Mouse (Mus musculus): ENCODE measurements around the gene Gm21731. TPM values are rescaled to one million over a fixed set of nuclear protein-coding genes. Genes with fewer than 3 reads are reported as not detected.
"Not testable (repeated sequence)": the region's sequence is repeated elsewhere in the genome, so short reads cannot be mapped to it uniquely, and the experiment has no call there.

Gene Gm21731
- total and polyA plus RNA-seq, 2 experiments from 2014 or later = not detected

- ATAC-seq; H3K27me3 ChIP-seq (ENCODE audit: insufficient read depth, low read length); H3K4me1 ChIP-seq (ENCODE audit: insufficient read depth); H3K9ac ChIP-seq; H3K4me2 ChIP-seq (ENCODE audit: low read depth); H3K9me3 ChIP-seq (ENCODE audit: low read length); H3K4me3 ChIP-seq (ENCODE audit: low read depth, low read length); H3K36me3 ChIP-seq (ENCODE audit: insufficient read depth); DNase-seq; H3K27ac ChIP-seq (ENCODE audit: low read depth, low read length): not testable (repeated sequence)
- WGBS = 70% methylated on average over 3 of the region's 3 CpGs
Observed at GRCm38 (mm10) chr13:120259718-120260117, 20.8 kb downstream of the Gm21731 start.

GRCm38 (mm10) chr13:120262870-120263269 is 24.0 kb downstream of the Gm21731 start, which contains the start of gene AF067061:
Gene AF067061, plus strand, starts transcription at chr13:120263114.
- H3K4me1 ChIP-seq (ENCODE audit: insufficient read depth); DNase-seq; H3K9ac ChIP-seq; ATAC-seq; H3K4me3 ChIP-seq (ENCODE audit: low read depth, low read length); H3K36me3 ChIP-seq (ENCODE audit: insufficient read depth); H3K9me3 ChIP-seq (ENCODE audit: low read length); H3K27ac ChIP-seq (ENCODE audit: low read depth, low read length); H3K27me3 ChIP-seq (ENCODE audit: insufficient read depth, low read length); H3K4me2 ChIP-seq (ENCODE audit: low read depth): not testable (repeated sequence)
- 88% methylated on average over 2 of the region's 2 CpGs for WGBS

- 30% methylated on average over 2 of the region's 2 CpGs for WGBS
- not testable (repeated sequence) for DNase-seq, ATAC-seq
Observed at GRCm38 (mm10) chr13:120277837-120278236, 38.9 kb downstream of the Gm21731 start.

GRCm38 (mm10) chr13:120278784-120279183 is 39.9 kb downstream of the Gm21731 start:
- no peaks in the 10 kb centered on the region for H3K27me3 ChIP-seq (ENCODE audit: insufficient read depth, low read length)
- no peak overlapping the region for H3K27ac ChIP-seq (ENCODE audit: low read depth, low read length)
- H3K4me2 ChIP-seq (ENCODE audit: low read depth) = no peak overlapping the region
- ATAC-seq (no peak), DNase-seq (no peak)
- H3K9me3 ChIP-seq (ENCODE audit: low read length) = no peaks in the 10 kb centered on the region
- TF ChIP-seq CTCF (IDR thresholded peaks at IDR 0.05; ENCODE audit: low read depth) = no peak
- H3K9ac ChIP-seq = no peak overlapping the region
- 90% methylated on average over 9 of the region's 9 CpGs for WGBS
- no peak overlapping the region for H3K4me3 ChIP-seq (ENCODE audit: low read depth, low read length)
- H3K4me1 ChIP-seq (ENCODE audit: insufficient read depth) = no peaks in the 10 kb centered on the region
- H3K36me3 ChIP-seq (ENCODE audit: insufficient read depth) = no peaks in the 10 kb centered on the region

More at GRCm38 (mm10) chr13:120277837-120278236, 38.9 kb downstream of the Gm21731 start:
- not testable (repeated sequence) for H3K4me1 ChIP-seq (ENCODE audit: insufficient read depth); H3K9me3 ChIP-seq (ENCODE audit: low read length); H3K9ac ChIP-seq; H3K27ac ChIP-seq (ENCODE audit: low read depth, low read length); H3K4me3 ChIP-seq (ENCODE audit: low read depth, low read length); H3K4me2 ChIP-seq (ENCODE audit: low read depth); H3K27me3 ChIP-seq (ENCODE audit: insufficient read depth, low read length); H3K36me3 ChIP-seq (ENCODE audit: insufficient read depth)

Other genes with a start within 250 kb of the Gm21731 start
- gene Gm36079, start 212.1 kb upstream of the Gm21731 start, total RNA-seq (2014; rRNA removed) = not detected in 2 replicates
- not detected in 2 replicates for gene Gm36079, start 212.1 kb upstream of the Gm21731 start, polyA plus RNA-seq (2015; fragmentation: Nextera tagmentation; extraction: Ambion mirVana)
- 0.15 TPM in 1 of 2 replicates, not detected in the other for gene Gm21188, start 186.9 kb upstream of the Gm21731 start, total RNA-seq (2014; rRNA removed)
- not detected in 2 replicates for gene Gm21188, start 186.9 kb upstream of the Gm21731 start, polyA plus RNA-seq (2015; fragmentation: Nextera tagmentation; extraction: Ambion mirVana)
- gene Gm20767, start 98.9 kb upstream of the Gm21731 start, total RNA-seq (2014; rRNA removed) = not detected in 2 replicates
- not detected in 2 replicates for gene Gm20767, start 98.9 kb upstream of the Gm21731 start, polyA plus RNA-seq (2015; fragmentation: Nextera tagmentation; extraction: Ambion mirVana)
- not detected in 2 replicates for gene Gm21818, start 66.7 kb upstream of the Gm21731 start, total RNA-seq (2014; rRNA removed)
- gene Gm21818, start 66.7 kb upstream of the Gm21731 start, polyA plus RNA-seq (2015; fragmentation: Nextera tagmentation; extraction: Ambion mirVana) = not detected in 2 replicates
- gene Gm21762, start 23.2 kb upstream of the Gm21731 start, total RNA-seq (2014; rRNA removed) = not detected in 2 replicates
- gene Gm21762, start 23.2 kb upstream of the Gm21731 start, polyA plus RNA-seq (2015; fragmentation: Nextera tagmentation; extraction: Ambion mirVana) = not detected in 2 replicates
- gene AF067061, start 24.0 kb downstream of the Gm21731 start, total RNA-seq (2014; rRNA removed) = not detected in 2 replicates
- not detected in 2 replicates for gene AF067061, start 24.0 kb downstream of the Gm21731 start, polyA plus RNA-seq (2015; fragmentation: Nextera tagmentation; extraction: Ambion mirVana)
- not detected in 2 replicates for gene BC147527, start 61.3 kb downstream of the Gm21731 start, total RNA-seq (2014; rRNA removed)
- 0.09 and 0.23 TPM in 2 replicates for gene BC147527, start 61.3 kb downstream of the Gm21731 start, polyA plus RNA-seq (2015; fragmentation: Nextera tagmentation; extraction: Ambion mirVana)
- not detected in 2 replicates for gene Tcstv3, start 77.8 kb downstream of the Gm21731 start, total RNA-seq (2014; rRNA removed)
- gene Tcstv3, start 77.8 kb downstream of the Gm21731 start, polyA plus RNA-seq (2015; fragmentation: Nextera tagmentation; extraction: Ambion mirVana) = not detected in 2 replicates

All from forebrain, postnatal 0 days (tissue).